Mouse (Mus musculus): ENCODE data around the gene Trim63. TPM values are rescaled to one million over a fixed set of nuclear protein-coding genes. Genes with fewer than 3 reads are reported as not detected.
A peak's percentile ranks its signal among the peaks of the same experiment; 100 is the strongest.

Trim63 gene
- polyA plus RNA-seq, 1 experiment from 2014 or later = 1.4 TPM

- Histone ChIP-seq H3K9me3 (ENCODE audit: control insufficient read depth) (no peaks in the 10 kb centered on the region), H3K4me2 (replicated peaks; ENCODE audit: low read depth) (peak overlapping the region; percentile 52), H3K9ac (ENCODE audit: low read depth, low read length) (peak overlapping the region; percentile 13; the same call in 1 of the 2 replicates), H3K27me3 (replicated peaks; ENCODE audit: control insufficient read depth, insufficient read depth, low read length) (no peaks in the 10 kb centered on the region), H3K4me1 (replicated peaks; ENCODE audit: control insufficient read depth, insufficient read depth, low read length) (0 out of 2 replicates have a peak, but pooled peaks cover 6% of the 10 kb centered on the region), H3K27ac (ENCODE audit: low read depth, low read length) (no peak overlapping the region), H3K36me3 (ENCODE audit: control insufficient read depth, insufficient read depth) (peaks cover 21% of the 10 kb centered on the region), H3K4me3 (ENCODE audit: low read depth, low read length) (peak overlapping the region; percentile 13)
- WGBS = 3% methylated on average over 14 of the region's 14 CpGs
- ATAC-seq = peak; percentile 63
- TF ChIP-seq CTCF (IDR thresholded peaks at IDR 0.05; ENCODE audit: low read depth) = no peak
Measured at GRCm38 (mm10) chr4:134273417-134274345, 41.2 kb upstream of the Trim63 start.

GRCm38 (mm10) chr4:134284942-134285341 is 30.0 kb upstream of the Trim63 start:
- peaks cover 17% of the 10 kb centered on the region for H3K36me3 ChIP-seq (ENCODE audit: control insufficient read depth, insufficient read depth)
- H3K9ac ChIP-seq (ENCODE audit: low read depth, low read length) = no peak overlapping the region
- ATAC-seq = no peak
- no peak for TF ChIP-seq CTCF (IDR thresholded peaks at IDR 0.05; ENCODE audit: low read depth)
- no peak overlapping the region; the same call in 1 of the 2 replicates for H3K4me2 ChIP-seq (replicated peaks; ENCODE audit: low read depth)
- no peaks in the 10 kb centered on the region for H3K27me3 ChIP-seq (replicated peaks; ENCODE audit: control insufficient read depth, insufficient read depth, low read length)
- 57% methylated on average over 2 of the region's 2 CpGs for WGBS
- H3K27ac ChIP-seq (ENCODE audit: low read depth, low read length) = peak overlapping the region; percentile 99
- no peak overlapping the region for H3K4me3 ChIP-seq (ENCODE audit: low read depth, low read length)
- no peaks in the 10 kb centered on the region for H3K4me1 ChIP-seq (replicated peaks; ENCODE audit: control insufficient read depth, insufficient read depth, low read length)
- H3K9me3 ChIP-seq (ENCODE audit: control insufficient read depth) = no peaks in the 10 kb centered on the region

DNA sequence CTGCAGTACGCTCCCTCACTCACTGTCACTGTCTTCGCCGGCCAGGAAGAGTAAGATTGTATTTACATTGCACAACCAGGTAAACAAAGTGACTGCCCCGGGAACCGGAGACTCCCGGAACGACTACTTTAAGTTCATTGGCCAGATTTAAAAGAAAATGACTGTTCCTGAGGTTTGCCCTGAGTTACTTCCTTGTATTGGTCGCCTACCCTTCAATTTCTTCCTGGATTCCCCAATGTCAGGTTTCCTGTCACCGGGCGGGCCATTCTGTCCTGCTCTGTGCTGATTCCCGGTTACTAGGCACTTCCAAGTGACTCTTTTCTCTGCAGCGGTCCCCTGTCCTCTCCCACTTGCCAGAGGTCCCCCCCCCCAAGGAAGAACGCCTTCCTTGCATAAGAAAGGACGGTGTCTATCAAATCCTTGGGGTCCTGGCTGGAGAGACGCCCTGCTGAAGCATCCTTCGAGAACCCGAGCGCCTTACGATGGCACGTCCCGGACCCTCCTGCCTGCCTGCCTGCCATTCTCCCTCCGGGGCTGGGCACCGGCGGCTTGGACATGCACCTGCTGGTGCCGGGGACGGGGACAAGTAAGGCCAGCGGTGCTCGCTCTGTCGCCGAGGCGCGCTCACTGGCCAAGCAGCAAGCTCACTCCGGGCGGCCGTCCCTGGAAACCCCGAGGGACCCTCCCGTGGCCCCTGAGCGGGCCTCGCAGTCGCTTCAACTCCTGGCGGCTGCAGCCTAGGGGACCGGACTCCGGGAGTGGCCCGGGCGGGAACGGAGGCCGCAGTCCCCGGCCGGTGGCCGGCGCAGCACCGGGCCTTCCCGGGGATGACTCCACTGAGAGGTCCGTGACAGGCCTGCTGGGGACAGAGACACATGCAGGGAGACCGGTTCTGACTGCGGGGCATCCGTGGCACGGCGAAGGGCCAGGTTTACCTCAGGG is 28.4 kb upstream of the Trim63 start:
- Histone ChIP-seq H3K27me3 (replicated peaks; ENCODE audit: control insufficient read depth, insufficient read depth, low read length) (no peaks in the 10 kb centered on the region), H3K27ac (ENCODE audit: low read depth, low read length) (peak overlapping the region; percentile 99), H3K9me3 (ENCODE audit: control insufficient read depth) (no peaks in the 10 kb centered on the region), H3K36me3 (ENCODE audit: control insufficient read depth, insufficient read depth) (peaks cover 17% of the 10 kb centered on the region), H3K4me2 (replicated peaks; ENCODE audit: low read depth) (peak overlapping the region; percentile 71), H3K9ac (ENCODE audit: low read depth, low read length) (peak overlapping the region; percentile 96), H3K4me3 (ENCODE audit: low read depth, low read length) (peak overlapping the region; percentile 97), H3K4me1 (replicated peaks; ENCODE audit: control insufficient read depth, insufficient read depth, low read length) (no peaks in the 10 kb centered on the region)
- ATAC-seq = peak; percentile 36
- under 1% methylated on average over 59 of the region's 59 CpGs for WGBS
- TF ChIP-seq CTCF (IDR thresholded peaks at IDR 0.05; ENCODE audit: low read depth) = no peak

DNA sequence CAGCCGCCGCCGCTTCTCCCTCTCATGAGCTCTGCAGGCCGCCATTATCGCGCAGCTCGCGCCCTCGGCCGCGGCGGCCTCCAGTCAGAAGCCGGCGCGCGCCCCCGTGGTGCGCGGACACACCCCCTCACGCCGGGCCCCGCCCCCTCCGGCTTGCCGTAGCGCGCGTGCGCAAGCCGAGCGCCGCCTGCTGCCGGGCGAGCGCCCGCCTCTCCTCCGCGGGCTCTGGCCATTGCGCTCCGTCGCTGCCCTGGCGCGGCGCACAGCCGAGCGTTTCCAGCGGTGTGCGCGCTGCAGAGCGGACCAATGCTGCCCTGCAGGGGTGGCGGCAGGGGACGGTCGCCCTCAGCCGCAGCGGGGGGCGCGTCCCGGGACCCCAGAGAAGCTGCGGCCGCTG is 27.8 kb upstream of the Trim63 start:
- WGBS = under 1% methylated on average over 37 of the region's 59 CpGs
- H3K4me1 ChIP-seq (replicated peaks; ENCODE audit: control insufficient read depth, insufficient read depth, low read length) = no peaks in the 10 kb centered on the region
- peak overlapping the region; percentile 71 for H3K4me2 ChIP-seq (replicated peaks; ENCODE audit: low read depth)
- H3K27me3 ChIP-seq (replicated peaks; ENCODE audit: control insufficient read depth, insufficient read depth, low read length) = no peaks in the 10 kb centered on the region
- peak; percentile 66 for TF ChIP-seq CTCF (IDR thresholded peaks at IDR 0.05; ENCODE audit: low read depth)
- H3K9me3 ChIP-seq (ENCODE audit: control insufficient read depth) = no peaks in the 10 kb centered on the region
- peak; percentile 88 for ATAC-seq
- H3K4me3 ChIP-seq (ENCODE audit: low read depth, low read length) = peak overlapping the region; percentile 97
- peaks cover 12% of the 10 kb centered on the region for H3K36me3 ChIP-seq (ENCODE audit: control insufficient read depth, insufficient read depth)
- H3K27ac ChIP-seq (ENCODE audit: low read depth, low read length) = peak overlapping the region; percentile 99
- H3K9ac ChIP-seq (ENCODE audit: low read depth, low read length) = peak overlapping the region; percentile 96

DNA sequence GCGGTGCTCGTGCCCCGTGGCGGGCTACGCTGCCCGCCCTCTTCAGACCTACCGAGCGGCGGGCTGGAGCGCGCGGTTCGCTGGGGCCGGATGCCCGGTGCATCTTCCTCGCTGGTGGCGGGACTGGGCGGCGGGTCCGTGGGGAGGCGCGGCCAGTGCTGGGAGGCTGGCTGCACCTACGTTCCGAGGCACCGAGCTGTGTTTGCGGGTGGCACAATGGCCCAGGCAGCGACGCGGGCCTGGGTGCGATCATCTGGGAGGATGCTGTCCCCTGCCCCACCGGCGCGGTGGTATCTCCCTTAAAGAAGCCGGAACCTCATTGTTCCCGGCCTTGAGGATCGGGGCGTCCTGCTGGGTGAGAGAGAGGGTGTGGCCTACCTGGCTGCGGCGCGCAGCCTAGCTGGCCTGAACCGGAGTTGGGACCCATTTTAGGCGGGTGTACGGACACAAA is 27.3 kb upstream of the Trim63 start, which contains the start of gene Pdik1l:
Pdik1l (minus strand) TSS at position 321 of the 451 bp plus-strand sequence.
- peak; percentile 72 for ATAC-seq
- Histone ChIP-seq H3K27me3 (replicated peaks; ENCODE audit: control insufficient read depth, insufficient read depth, low read length) (0 out of 2 replicates have a peak, but pooled peaks cover 1% of the 10 kb centered on the region), H3K4me1 (replicated peaks; ENCODE audit: control insufficient read depth, insufficient read depth, low read length) (no peaks in the 10 kb centered on the region), H3K4me3 (ENCODE audit: low read depth, low read length) (peak within 1 kb of the TSS; percentile 97), H3K27ac (ENCODE audit: low read depth, low read length) (peak within 1 kb of the TSS; percentile 99), H3K9me3 (ENCODE audit: control insufficient read depth) (no peaks in the 10 kb centered on the region), H3K4me2 (replicated peaks; ENCODE audit: low read depth) (peak within 1 kb of the TSS; percentile 71), H3K36me3 (ENCODE audit: control insufficient read depth, insufficient read depth) (peaks cover 8% of the 10 kb centered on the region; the same call in 1 of the 2 replicates), H3K9ac (ENCODE audit: low read depth, low read length) (peak within 1 kb of the TSS; percentile 96)
- WGBS = 0% methylated on average over 42 of the region's 43 CpGs
- TF ChIP-seq CTCF (IDR thresholded peaks at IDR 0.05; ENCODE audit: low read depth) = no peak
